Mouse (Mus musculus): ENCODE data around the gene Specc1l.
"Not testable (repeated sequence)": the region's sequence is repeated elsewhere in the genome, so short reads cannot be mapped to it uniquely, and the experiment has no call there.

Specc1l gene

DNA sequence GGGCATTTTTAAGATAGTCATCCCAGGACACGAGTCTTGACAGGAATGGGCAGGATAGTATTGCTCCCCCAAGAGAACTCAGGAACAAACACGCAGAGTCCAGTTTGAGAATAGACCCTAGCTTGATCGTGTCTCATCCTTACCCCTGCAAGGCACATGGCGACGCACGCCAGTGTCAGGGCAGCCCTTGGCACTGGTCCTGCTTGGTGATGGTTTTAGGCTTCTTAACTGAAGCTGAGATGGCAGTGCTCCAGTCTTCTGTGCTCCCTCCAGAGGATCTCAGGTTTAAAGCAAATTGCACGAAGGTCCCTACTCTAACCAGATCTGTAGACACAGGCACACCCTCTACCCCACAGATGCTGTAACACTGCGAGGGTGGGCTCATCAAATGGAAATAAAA lies 103.9 kb downstream of the Specc1l start:
- DNase-seq (ENCODE audit: low spot score in 2 of 2): no peak

- DNase-seq (ENCODE audit: low spot score in 2 of 2): no peak
These were observed 104.6 kb downstream of the Specc1l start for GRCm38 (mm10) chr10:75316472-75316871.

DNA sequence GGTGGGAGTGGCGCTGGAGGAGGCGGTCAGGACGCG lies 104.8 kb downstream of the Specc1l start, which contains the start of gene Adora2a:
TSS of gene Adora2a (plus strand) at position 6 of the 36 bp plus-strand sequence.
- no peak for DNase-seq (ENCODE audit: low spot score in 2 of 2)

DNA sequence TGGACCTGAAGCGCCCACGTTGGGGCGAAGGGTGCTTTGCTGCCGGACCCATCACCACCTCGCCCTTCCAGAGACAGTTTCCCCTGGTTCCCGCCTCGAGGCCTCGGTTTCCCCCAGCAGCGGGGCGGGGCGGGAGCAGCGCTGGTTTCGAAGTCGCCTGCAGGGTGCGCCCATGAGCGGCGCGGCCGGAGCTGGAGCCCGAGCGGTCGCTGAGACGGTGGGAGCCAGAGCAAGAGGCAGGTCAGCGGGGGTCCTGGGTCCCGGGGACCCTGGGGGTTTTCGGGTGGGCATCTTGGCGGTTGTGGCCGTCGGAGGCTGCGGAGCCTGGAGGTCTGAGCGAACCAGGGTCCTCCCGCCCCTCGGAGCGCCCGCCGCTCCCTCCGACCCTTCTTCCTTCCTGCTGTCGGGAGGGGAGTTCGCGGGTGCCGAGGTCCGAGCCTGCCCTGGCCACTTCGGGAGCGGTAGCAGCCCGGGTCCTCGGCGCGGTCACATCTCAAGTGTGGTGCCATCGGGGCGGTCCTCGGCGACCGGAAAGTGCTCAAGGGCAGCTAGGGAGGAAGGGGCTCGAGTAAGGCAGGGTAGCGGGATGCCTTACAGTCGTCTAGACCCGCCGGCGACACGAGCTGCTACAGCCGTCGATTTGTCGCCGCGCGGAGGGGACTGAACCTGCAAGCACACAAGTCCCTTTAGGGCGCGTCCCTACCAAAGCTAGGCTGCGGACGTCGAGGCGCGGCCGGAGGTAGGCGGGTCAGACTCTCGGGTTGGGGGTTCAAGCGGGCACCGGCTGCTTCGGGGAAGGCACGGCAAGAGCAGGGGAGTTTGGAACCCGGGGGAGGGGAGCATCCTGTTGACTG lies 105.3 kb downstream of the Specc1l start:
- peak in 1 of 2 experiments; percentile 65 for DNase-seq (ENCODE audit: low spot score in 2 of 2)

GRCm38 (mm10) chr10:75318206-75318605 lies 106.3 kb downstream of the Specc1l start:
- DNase-seq (ENCODE audit: low spot score in 2 of 2): no peak

DNA sequence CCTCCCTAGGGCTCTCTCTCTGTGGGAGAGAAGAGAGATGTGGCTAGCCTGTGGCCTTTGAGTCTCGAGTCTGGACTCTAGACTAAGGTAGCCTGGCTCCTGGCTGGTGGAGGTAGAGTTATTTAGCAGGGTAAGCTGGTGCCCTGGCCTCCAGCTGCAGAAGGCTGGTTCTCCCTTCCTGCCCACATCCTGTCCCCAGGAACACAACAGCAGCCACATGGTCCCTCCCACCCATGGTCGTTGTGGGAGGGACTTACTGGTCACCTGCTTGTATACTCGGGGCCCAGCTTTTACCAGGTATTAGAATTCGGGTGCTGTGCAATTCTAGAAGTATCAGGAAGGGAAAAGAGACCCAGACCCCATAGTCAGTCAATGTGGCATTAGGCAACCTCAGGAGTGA lies 108.4 kb downstream of the Specc1l start:
- no peak for DNase-seq (ENCODE audit: low spot score in 2 of 2)

DNA sequence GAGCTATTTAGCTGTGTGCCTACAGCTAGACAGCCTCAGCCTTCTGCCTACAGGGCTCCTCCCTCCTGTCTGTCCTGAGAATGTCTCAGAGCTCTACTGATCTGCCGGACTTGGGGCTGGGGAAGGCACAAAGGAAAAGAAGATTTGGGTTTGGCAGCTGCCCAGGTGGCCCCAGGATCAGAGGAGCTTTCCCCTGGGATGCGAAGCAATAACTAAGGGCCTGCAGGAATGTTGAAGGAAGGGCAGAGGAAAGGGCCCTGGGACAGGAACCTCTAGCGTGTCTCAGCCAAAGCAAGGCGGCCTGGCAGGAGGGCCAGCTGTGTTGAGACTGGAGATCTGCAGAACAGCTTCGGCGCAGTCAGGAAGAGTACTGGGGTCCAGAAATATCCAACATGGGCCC lies 111.1 kb downstream of the Specc1l start:
- no peak for DNase-seq (ENCODE audit: low spot score in 2 of 2)

DNA sequence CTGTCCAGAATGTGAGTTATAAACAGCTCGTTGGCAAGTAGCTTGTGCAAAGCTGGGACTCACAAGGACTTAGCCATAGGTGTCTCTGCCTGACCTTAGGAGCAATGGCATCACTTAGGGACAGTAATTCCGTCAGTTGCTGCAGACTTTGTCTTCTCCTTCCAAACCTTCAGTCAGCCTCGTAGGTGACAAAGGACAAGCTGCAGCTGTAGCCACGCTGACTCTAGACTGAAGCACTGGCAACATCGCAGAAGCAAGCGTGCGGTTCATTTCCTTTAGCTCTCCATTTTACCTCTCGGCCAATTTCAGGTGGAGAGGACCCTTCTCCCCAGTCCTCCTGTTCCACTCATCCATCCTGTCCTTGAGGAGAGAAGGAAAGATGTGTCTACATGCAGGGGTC lies 112.1 kb downstream of the Specc1l start:
- DNase-seq (ENCODE audit: low spot score in 2 of 2): no peak

DNA sequence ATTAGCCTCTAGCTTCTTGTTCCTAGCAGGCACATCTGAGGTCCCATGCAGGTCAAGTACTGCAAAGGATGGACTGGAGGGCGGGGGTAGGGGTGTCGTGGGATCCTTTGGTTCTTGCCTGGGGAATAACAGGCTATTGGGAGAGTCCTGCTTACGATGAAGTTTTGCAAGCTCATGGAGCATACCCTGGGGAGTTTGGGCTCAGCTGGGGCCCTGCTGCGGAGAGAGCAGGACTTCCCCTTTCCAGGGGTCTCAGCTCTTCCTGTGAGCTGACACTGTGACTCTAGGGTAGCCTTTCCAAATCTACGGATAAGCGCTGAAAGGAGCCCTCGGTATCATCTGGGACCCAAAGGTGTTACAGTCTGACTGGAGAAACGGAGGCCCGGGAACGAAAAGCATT lies 112.5 kb downstream of the Specc1l start:
- no peak for DNase-seq (ENCODE audit: low spot score in 2 of 2)

GRCm38 (mm10) chr10:75325821-75326220 lies 113.9 kb downstream of the Specc1l start:
- DNase-seq (ENCODE audit: low spot score in 2 of 2): no peak

DNA sequence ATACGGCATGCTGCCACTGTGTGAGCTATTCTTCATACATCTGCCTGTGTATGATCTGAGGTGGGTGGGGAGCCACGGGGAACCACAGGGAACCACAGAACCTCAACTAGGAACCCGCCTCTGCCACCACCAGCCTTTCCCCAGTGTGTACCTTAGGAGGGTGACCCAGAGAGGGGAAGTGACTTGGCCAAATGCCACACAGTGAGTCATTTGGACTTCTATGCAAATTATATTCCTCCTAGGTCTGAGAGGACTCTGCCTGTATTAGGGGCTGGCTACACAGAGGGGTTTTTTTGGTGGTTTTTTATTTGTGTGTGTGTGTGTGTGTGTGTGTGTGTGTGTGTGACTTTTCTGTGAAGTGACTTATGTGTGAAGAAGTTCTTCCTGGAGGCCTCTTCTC lies 114.7 kb downstream of the Specc1l start:
- peak in 1 of 2 experiments; percentile 50 for DNase-seq (ENCODE audit: low spot score in 2 of 2)

DNA sequence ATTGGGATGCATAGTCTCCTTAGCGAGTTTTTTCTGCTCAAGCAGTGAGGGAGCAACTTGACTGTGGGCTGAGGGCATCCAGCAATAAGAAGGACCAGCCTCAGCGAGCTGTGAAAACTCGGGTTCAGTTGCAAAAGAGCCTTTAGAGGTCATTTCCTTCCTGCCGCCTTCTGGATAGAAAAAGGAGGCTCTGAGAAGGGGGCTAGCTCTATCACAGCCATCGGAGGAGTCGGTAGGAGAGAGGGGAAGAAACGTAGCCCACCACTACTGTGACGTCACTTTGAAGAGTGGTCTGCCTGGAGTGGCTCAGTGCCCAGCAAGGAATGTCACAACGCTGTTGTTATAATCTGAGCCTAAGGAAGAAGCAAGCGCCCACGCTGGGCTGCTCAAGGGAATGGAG lies 115.2 kb downstream of the Specc1l start:
- no peak for DNase-seq (ENCODE audit: low spot score in 2 of 2)

DNA sequence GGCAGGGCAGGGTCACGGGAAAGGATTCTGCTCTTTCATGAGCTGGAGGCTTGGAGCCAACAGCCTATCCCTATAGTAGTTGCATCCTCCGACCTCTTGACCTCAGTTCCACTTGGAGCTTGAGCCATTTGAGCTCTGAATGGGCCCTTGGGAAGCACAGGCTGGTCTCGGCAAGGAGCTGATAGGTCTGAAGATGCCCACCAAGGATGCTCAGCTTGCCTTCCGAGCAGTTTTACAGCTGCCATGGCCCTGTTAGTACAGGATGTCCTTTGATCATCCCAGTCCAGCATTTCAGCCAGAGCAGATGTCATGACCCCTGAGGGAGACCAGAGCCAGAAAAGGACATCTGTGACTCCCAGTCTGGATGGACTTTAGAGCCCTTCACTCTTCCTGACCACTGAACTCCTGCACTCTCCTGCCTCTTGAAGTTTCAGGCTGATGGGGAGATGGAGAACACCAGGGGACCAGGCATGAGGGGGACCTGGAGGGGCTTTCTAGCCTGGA lies 116.4 kb downstream of the Specc1l start:
- DNase-seq (ENCODE audit: low spot score in 2 of 2): no peak

DNA sequence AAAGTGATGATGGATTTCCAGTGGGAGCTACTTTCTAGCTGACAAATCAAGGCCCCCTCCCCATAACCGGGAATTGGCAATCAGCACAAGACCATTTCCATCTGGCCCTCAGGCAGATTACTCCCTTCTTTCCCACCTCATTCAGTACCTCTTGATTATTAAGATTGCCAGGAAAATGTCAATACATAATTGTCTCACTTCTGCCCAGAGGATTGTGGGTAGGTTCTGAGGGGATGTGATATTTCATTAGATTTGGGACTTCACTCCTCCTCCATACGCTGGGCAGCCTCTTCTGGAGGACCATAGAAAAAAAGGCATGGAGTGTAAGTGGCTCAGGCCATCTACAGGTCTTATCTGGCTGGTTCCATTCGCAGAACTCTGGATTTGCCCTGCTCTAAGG lies 120.4 kb downstream of the Specc1l start:
- no peak for DNase-seq (ENCODE audit: low spot score in 2 of 2)

DNA sequence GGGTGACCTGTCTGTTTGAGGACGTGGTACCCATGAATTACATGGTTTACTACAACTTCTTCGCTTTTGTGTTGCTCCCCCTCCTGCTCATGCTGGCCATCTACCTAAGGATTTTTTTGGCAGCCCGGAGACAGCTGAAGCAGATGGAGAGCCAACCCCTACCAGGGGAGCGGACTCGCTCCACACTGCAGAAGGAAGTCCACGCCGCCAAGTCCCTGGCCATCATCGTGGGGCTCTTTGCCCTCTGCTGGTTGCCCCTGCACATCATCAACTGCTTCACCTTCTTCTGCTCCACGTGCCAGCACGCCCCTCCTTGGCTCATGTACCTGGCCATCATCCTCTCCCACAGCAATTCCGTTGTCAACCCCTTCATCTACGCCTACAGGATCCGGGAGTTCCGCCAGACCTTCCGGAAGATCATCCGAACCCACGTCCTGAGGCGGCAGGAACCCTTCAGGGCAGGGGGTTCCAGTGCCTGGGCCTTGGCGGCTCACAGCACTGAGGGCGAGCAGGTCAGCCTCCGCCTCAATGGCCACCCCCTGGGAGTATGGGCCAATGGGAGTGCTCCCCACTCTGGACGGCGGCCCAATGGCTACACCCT lies 121.4 kb downstream of the Specc1l start:
- DNase-seq (ENCODE audit: low spot score in 2 of 2): no peak

GRCm38 (mm10) chr10:75334175-75334574 lies 122.3 kb downstream of the Specc1l start:
- no peak for DNase-seq (ENCODE audit: low spot score in 2 of 2)

DNA sequence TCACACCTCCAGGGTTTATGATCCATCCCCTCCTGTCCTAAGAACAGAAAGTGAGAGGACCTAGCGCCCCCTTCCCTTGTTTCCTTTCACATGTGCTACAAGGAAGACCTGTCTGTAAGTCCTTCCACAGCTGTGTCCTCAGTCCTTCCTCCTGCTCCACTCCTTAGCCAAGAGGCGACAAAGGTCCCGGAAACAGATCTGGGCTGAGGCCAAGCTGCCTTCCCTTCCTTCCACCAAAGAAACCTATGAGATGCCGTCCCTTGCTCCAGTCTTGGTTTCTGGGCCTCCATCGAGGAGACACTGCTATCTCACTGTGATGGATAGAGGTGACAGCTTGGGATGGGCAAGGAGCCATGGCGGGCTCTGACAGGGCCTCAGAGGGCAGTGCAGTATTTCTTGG lies 123.2 kb downstream of the Specc1l start:
- DNase-seq (ENCODE audit: low spot score in 2 of 2): no peak

DNA sequence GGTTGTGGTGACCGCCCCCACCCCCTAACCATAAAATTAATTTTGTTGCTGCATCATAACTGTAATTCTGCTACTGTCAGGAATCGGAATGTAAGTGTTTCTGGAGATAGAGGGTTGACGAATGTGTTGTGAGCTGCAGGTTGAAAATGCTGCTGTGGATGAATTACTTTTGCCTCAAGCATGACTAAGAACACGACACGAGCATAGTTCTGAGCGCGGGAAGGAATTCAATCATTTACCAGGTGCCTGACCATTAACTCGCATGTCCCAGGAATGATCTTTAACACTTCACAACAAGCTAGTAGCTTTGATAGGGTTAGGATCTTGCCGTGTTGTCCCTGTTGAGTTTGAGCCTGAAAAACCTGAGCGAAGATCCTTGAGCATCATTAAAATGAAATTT lies 125.4 kb downstream of the Specc1l start:
- DNase-seq (ENCODE audit: low spot score in 2 of 2): no peak

DNA sequence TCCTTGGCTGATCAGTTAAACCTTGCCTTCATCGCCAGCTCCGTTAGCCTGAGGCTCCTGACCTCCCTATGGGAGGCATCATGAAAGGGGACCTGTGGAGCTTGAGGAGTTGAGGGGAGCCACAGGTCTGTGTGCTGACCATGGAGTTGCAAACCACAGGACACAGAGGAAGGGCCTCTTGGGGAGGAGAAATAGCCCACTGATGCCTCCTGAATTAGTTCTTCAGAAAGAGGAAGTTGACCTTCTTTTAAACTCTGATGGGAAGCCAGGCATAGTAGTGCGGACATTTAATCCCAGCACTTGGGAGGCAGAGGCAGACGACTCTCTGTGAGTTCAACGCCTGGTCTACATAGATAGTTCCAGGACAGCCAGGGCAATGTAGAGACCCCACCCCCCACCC lies 127.0 kb downstream of the Specc1l start:
- no peak for DNase-seq (ENCODE audit: low spot score in 2 of 2)

GRCm38 (mm10) chr10:75339377-75339776 lies 127.5 kb downstream of the Specc1l start:
- no peak for DNase-seq (ENCODE audit: low spot score in 2 of 2)

GRCm38 (mm10) chr10:75341936-75342335 lies 130.1 kb downstream of the Specc1l start:
- DNase-seq (ENCODE audit: low spot score in 2 of 2): no peak

DNA sequence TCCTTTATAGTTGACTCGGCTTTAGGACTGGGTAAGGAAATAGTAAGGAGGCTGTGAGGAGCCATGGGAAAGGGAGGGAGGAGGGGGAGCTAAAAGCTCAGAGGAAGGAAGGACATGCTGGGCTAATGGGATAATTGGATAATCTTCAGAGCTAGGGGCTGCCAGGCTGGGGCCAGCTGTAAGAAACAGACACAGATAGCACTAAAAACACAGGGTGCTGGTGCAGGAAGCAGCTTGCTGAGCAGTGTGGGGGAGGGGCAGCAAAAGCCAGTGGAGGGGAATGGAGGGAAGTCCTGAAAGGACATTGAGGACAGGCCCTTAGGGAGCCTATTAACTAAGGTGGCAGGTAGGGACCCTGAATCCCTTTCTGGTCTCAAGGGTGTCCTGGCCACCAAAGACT lies 132.7 kb downstream of the Specc1l start:
- DNase-seq (ENCODE audit: low spot score in 2 of 2): not testable (repeated sequence)

DNA sequence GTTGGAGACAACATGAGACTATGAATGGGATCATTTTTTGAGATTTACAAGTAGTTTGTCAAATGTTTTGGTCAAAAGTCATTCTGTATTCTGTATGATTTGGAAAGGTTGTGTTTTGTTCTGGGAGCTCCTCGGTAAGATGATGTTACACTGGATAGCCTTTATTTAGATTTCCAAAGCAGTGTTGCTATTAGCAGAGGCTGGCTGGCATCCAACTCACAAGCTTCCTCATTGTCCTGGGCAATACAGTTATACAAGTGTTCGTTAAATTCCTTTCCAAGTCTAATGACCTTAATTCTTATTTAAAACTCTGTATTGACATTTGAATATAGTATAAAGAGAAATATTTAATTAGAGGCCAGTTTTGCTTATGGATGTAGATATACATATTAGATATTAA lies 133.4 kb downstream of the Specc1l start:
- DNase-seq (ENCODE audit: low spot score in 2 of 2): no peak

GRCm38 (mm10) chr10:75350564-75350963 lies 138.7 kb downstream of the Specc1l start:
- DNase-seq (ENCODE audit: low spot score in 2 of 2): no peak

Data from urinary bladder, adult 18-20 months (tissue).